Mouse (Mus musculus) embryonic facial prominence, embryonic 13.5 days (tissue): ENCODE measurements at regions not wholly inside any gene's neighbourhood (a gene's known extent, or its start where the extent isn't known, plus 50 kb on each side); places are given as distances from the start of the nearest gene placed in this dataset.

Experiments
- ATAC-seq: fragments of 200-750 bp; cut with Nextera tagmentation; 2 replicates; pipeline ENCODE4 v1.8.0; 2017; ENCODE audit warnings: low read depth; ENCODE audit not compliant: insufficient number of reproducible peaks, insufficient read depth, low FRiP score, low TSS enrichment
- H3K27ac ChIP-seq: fragments of 300-500 bp; sonication (generic); 2 replicates; pipeline ENCODE4 v1.5.1; 2015; ENCODE audit warnings: moderate library complexity, mild to moderate bottlenecking, inconsistent platforms
- H3K27me3 ChIP-seq: fragments of 300-500 bp; sonication (generic); 2 replicates; pipeline ENCODE4 v1.6.1; 2015; ENCODE audit warnings: mild to moderate bottlenecking, inconsistent platforms
- H3K36me3 ChIP-seq: fragments of 300-500 bp; sonication (generic); 2 replicates; pipeline ENCODE4 v1.6.1; 2015; ENCODE audit warnings: mild to moderate bottlenecking, inconsistent platforms
- H3K4me1 ChIP-seq: fragments of 300-500 bp; sonication (generic); 2 replicates; pipeline ENCODE4 v1.6.1; 2015; ENCODE audit warnings: inconsistent platforms
- H3K4me2 ChIP-seq: fragments of 300-500 bp; sonication (generic); 2 replicates; pipeline ENCODE4 v1.6.1; 2015; ENCODE audit warnings: moderate library complexity, mild to moderate bottlenecking, inconsistent platforms
- H3K4me3 ChIP-seq: fragments of 300-500 bp; sonication (generic); 2 replicates; pipeline ENCODE4 v1.5.1; 2015; ENCODE audit warnings: mild to moderate bottlenecking, inconsistent platforms
- H3K9ac ChIP-seq: fragments of 300-500 bp; sonication (generic); 2 replicates; pipeline ENCODE4 v1.6.1; 2015; ENCODE audit warnings: mild to moderate bottlenecking, inconsistent platforms
- H3K9me3 ChIP-seq: fragments of 300-500 bp; sonication (generic); 2 replicates; pipeline ENCODE4 v1.6.1; 2016; ENCODE audit warnings: inconsistent platforms
- WGBS: fragments of 180-500 bp; shearing (Covaris S2); methylation state at CpG from one replicate; pipeline ENCODE4 v1.1.7; 2015; ENCODE audit warnings: mixed read lengths; 5-methylcytosine and 5-hydroxymethylcytosine counted together

DNA sequence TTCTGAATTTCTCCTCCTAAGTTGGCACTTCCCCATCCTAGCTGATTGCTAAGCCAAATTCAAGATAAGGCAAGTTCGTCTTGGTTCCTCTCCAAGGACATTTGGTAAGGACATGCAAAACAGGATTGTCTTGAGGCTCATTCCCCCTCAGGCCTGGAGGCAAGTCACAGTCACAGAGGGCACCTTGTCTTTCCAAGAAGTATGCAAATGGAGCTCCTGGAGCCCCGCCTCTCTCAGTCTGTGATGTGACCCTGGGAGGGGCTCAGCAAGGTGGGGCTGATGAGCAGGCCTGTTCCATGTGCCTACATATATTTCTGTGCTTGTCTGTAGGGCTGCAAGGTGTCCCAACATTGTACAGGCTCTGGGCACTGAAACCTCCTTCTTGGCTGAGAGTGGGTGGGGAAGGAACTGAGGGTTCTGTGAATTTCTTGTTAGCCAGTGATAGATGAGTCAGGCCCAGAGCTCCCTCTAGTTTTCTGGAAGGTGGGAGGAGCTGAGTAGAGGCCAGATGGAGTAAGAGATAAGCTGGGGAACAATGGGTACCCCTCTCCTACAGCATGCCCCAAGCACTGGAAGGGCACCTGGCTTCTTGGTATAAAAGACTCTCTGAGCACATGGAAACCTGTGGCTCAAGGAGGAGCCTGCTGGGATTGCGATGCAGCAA lies 120.5 kb upstream of the Irx3 start:
- H3K4me2 ChIP-seq: no peak overlapping the region
- no peak overlapping the region for H3K9ac ChIP-seq
- H3K9me3 ChIP-seq: 0 out of 2 replicates have a peak, but pooled peaks cover 6% of the 10 kb centered on the region
- H3K27ac ChIP-seq: no peak overlapping the region
- peaks cover 46% of the 10 kb centered on the region for H3K27me3 ChIP-seq
- H3K4me1 ChIP-seq: peaks cover 20% of the 10 kb centered on the region
- WGBS: 69% methylated on average over 3 of the region's 3 CpGs
- H3K4me3 ChIP-seq: no peak overlapping the region
- no peak for ATAC-seq
- H3K36me3 ChIP-seq: no peaks in the 10 kb centered on the region

DNA sequence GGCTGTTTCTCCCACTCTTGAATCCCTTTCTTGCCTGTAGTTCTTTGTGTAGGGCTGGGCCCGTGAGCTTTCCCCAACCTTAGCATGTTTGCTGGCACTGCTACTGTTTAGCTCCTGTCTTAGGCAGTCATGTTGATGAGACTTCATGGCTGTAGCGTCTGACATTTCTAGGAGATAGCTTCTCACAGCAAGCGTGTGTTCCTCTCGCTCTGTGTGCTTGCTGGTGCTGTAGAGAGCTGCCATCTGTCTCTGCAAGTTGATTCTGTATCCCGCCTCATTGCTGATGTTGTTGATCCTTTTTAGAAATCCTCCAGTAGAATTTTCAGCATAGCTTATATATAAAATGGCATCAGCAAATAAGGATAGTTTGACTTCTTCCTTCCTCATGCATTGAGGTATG lies 116.0 kb upstream of the Irx3 start:
- Histone ChIP-seq H3K4me2 (no peak overlapping the region), H3K4me1 (no peaks in the 10 kb centered on the region), H3K27me3 (peaks cover 14% of the 10 kb centered on the region), H3K4me3 (no peak overlapping the region), H3K36me3 (no peaks in the 10 kb centered on the region), H3K9ac (no peak overlapping the region), H3K27ac (no peak overlapping the region), H3K9me3 (0 out of 2 replicates have a peak, but pooled peaks cover 6% of the 10 kb centered on the region)
- 90% methylated on average over 5 of the region's 5 CpGs for WGBS
- ATAC-seq: no peak

- Histone ChIP-seq H3K4me2 (no peak overlapping the region), H3K36me3 (no peaks in the 10 kb centered on the region), H3K4me1 (peaks cover 7% of the 10 kb centered on the region; the same call in 1 of the 2 replicates), H3K9ac (no peak overlapping the region), H3K27me3 (peaks cover 3% of the 10 kb centered on the region; the same call in 1 of the 2 replicates), H3K4me3 (no peak overlapping the region), H3K9me3 (no peaks in the 10 kb centered on the region), H3K27ac (no peak overlapping the region)
- ATAC-seq: no peak
- WGBS: 86% methylated on average over 5 of the region's 5 CpGs
Observed at GRCm38 (mm10) chr8:91913971-91914370, 112.1 kb upstream of the Irx3 start.

- Histone ChIP-seq H3K9ac (no peak overlapping the region), H3K9me3 (no peaks in the 10 kb centered on the region), H3K27me3 (peaks cover 3% of the 10 kb centered on the region; the same call in 1 of the 2 replicates), H3K4me1 (peaks cover 7% of the 10 kb centered on the region; the same call in 1 of the 2 replicates), H3K4me2 (no peak overlapping the region), H3K4me3 (no peak overlapping the region), H3K27ac (no peak overlapping the region), H3K36me3 (no peaks in the 10 kb centered on the region)
- 67% methylated on average over 6 of the region's 6 CpGs for WGBS
- no peak for ATAC-seq
Observed at GRCm38 (mm10) chr8:91913121-91913520, 111.3 kb upstream of the Irx3 start.

- WGBS: 70% methylated on average over 14 of the region's 14 CpGs
- no peak overlapping the region for H3K4me2 ChIP-seq
- ATAC-seq: no peak
- no peaks in the 10 kb centered on the region for H3K9me3 ChIP-seq
- H3K36me3 ChIP-seq: no peaks in the 10 kb centered on the region
- H3K27me3 ChIP-seq: no peaks in the 10 kb centered on the region
- H3K4me3 ChIP-seq: no peak overlapping the region
- peaks cover 7% of the 10 kb centered on the region; the same call in 1 of the 2 replicates for H3K4me1 ChIP-seq
- no peak overlapping the region for H3K9ac ChIP-seq
- H3K27ac ChIP-seq: no peak overlapping the region
Observed at GRCm38 (mm10) chr8:91909637-91910383, 107.9 kb upstream of the Irx3 start.

GRCm38 (mm10) chr8:91908731-91909353 lies 107.0 kb upstream of the Irx3 start:
- no peak overlapping the region for H3K27ac ChIP-seq
- H3K4me3 ChIP-seq: no peak overlapping the region
- H3K4me2 ChIP-seq: no peak overlapping the region
- no peaks in the 10 kb centered on the region for H3K9me3 ChIP-seq
- H3K4me1 ChIP-seq: peaks cover 7% of the 10 kb centered on the region; the same call in 1 of the 2 replicates
- ATAC-seq: no peak
- no peak overlapping the region for H3K9ac ChIP-seq
- no peaks in the 10 kb centered on the region for H3K36me3 ChIP-seq
- H3K27me3 ChIP-seq: no peaks in the 10 kb centered on the region
- WGBS: 69% methylated on average over 9 of the region's 9 CpGs

DNA sequence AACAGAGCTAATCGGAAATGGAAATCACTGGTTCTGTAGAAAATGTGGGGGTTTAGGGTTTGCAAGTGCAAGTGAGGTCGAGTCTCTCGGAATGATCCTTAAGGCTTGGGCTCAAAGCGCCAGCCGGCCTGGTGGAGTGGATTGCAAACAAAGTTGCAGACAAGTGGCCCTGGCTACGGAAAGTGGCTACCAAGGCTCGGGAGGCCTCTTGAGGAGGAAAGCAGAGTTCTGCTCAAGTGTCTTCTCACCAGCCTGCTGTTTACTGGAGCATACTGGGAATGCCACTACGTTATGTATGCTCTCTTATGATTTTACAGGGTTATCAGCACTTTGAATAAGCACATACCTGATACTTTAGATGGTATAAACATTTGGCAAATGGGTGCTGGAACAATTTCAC lies 105.3 kb upstream of the Irx3 start:
- no peaks in the 10 kb centered on the region for H3K9me3 ChIP-seq
- no peak for ATAC-seq
- no peaks in the 10 kb centered on the region for H3K36me3 ChIP-seq
- no peak overlapping the region for H3K27ac ChIP-seq
- no peak overlapping the region for H3K4me3 ChIP-seq
- H3K4me2 ChIP-seq: no peak overlapping the region
- H3K27me3 ChIP-seq: no peaks in the 10 kb centered on the region
- peaks cover 7% of the 10 kb centered on the region; the same call in 1 of the 2 replicates for H3K4me1 ChIP-seq
- 90% methylated on average over 8 of the region's 8 CpGs for WGBS
- H3K9ac ChIP-seq: no peak overlapping the region

- H3K9me3 ChIP-seq: no peaks in the 10 kb centered on the region
- H3K27ac ChIP-seq: no peak overlapping the region
- no peaks in the 10 kb centered on the region for H3K36me3 ChIP-seq
- no peak overlapping the region for H3K9ac ChIP-seq
- no peak overlapping the region for H3K4me2 ChIP-seq
- no peaks in the 10 kb centered on the region for H3K4me1 ChIP-seq
- 80% methylated on average over 10 of the region's 10 CpGs for WGBS
- no peak for ATAC-seq
- peaks cover 8% of the 10 kb centered on the region for H3K27me3 ChIP-seq
- no peak overlapping the region for H3K4me3 ChIP-seq
Observed at GRCm38 (mm10) chr8:91901525-91902281, 99.8 kb upstream of the Irx3 start.

DNA sequence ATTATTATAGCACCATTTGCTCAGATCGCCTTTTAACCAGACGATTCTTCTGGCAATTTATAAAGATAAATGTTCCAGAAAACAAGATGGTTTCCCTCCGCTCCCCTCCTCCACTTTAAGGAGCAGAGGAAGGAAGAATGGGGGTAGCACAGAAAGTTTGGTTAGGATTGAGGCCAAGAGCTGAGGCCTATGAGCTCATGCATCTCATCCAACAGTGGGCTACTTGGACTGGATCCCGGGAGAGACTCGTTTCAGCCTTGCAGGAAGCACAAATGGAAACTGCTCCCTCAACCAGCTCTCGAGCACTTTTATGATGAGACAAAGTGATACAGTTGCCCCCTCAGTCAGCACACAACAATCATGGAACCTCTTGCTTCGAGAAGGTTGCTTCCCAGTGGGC lies 97.9 kb upstream of the Irx3 start:
- Histone ChIP-seq H3K9me3 (no peaks in the 10 kb centered on the region), H3K9ac (no peak overlapping the region), H3K4me2 (no peak overlapping the region), H3K27ac (no peak overlapping the region), H3K36me3 (no peaks in the 10 kb centered on the region), H3K4me1 (no peaks in the 10 kb centered on the region), H3K4me3 (no peak overlapping the region), H3K27me3 (peaks cover 8% of the 10 kb centered on the region)
- 82% methylated on average over 7 of the region's 7 CpGs for WGBS
- ATAC-seq: no peak

GRCm38 (mm10) chr8:91897381-91897780 lies 95.5 kb upstream of the Irx3 start:
- no peak for ATAC-seq
- WGBS: 41% methylated on average over 7 of the region's 7 CpGs
- Histone ChIP-seq H3K9ac (no peak overlapping the region), H3K27me3 (peaks cover 8% of the 10 kb centered on the region), H3K4me1 (no peaks in the 10 kb centered on the region), H3K4me3 (no peak overlapping the region), H3K4me2 (no peak overlapping the region), H3K36me3 (no peaks in the 10 kb centered on the region), H3K9me3 (no peaks in the 10 kb centered on the region), H3K27ac (no peak overlapping the region)

DNA sequence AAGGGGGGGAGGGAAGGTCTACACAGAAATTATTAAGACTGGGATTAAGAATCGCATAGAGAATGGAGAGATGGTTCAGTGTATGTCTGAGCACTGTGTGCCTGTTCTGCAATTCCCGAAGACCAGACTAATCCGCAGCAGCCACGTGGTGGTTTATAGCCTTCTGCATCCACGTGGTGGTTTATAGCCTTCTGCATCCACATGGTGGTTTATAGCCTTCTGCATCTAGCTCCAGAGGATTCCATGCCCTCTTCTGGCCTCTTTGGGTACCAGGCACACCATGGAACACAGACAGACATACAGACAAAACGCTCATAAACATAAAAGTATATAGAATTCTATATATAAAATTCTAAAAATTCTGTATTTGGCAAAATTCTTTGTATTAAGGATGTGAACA lies 94.1 kb upstream of the Irx3 start:
- 72% methylated on average over 6 of the region's 6 CpGs for WGBS
- H3K9ac ChIP-seq: no peak overlapping the region
- ATAC-seq: no peak

More for the DNA sequence above, 94.1 kb upstream of the Irx3 start:
- no peak overlapping the region for H3K4me3 ChIP-seq
- H3K27me3 ChIP-seq: peaks cover 8% of the 10 kb centered on the region
- H3K4me2 ChIP-seq: no peak overlapping the region
- H3K27ac ChIP-seq: no peak overlapping the region
- no peaks in the 10 kb centered on the region for H3K36me3 ChIP-seq
- no peaks in the 10 kb centered on the region for H3K9me3 ChIP-seq
- H3K4me1 ChIP-seq: no peaks in the 10 kb centered on the region
